ENCODE assay signal across 8 mouse cellular contexts in the genomic region with DNA sequence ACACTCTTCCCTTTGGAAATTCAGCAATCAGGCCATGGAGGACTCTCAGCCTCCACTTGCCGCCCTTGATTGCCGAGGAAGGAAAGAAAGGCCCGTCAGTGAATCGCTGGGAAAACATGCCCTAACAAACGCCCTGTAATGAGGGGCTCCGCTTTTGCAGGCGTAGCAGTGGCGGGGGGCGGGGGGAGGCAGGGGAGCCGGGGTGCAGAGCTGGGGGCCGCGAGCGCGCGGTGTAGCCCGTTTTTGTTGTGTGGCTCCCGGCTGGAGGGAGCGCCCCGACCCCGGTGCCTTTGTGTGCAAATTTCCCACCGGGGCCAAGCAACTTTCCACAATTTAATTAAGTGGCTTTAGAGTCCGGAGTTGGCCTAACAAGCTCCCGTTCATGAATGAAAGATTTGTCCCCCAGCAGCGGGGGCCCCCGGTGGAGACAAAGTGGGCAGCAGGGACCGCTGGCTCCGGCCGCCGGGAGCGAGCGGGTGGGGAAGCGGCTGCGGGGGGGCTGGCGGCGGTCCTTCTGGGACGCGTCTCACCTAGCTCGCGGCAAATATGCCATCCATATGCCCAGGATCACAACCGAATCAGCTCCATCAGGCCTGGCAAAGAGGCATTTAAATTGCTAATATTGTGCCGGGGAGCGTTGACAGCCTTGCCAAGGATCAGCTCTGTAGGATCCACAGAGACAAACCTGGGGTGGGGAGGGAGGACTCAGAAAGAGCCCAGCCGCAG.
A peak's percentile ranks its signal among the peaks of the same experiment; 100 is the strongest.
DNase-seq lines count a peak whose midpoint lies in the region; ATAC-seq lines count a peak whose summit lies in the region.

No protein-coding gene starts in this region.

- H3K4me3 ChIP-seq in heart, embryonic 10.5 days, result peak overlapping the region; percentile 68
- H3K4me3 ChIP-seq in forebrain, embryonic 14.5 days (ENCODE audit: low read depth, low read length), result peak overlapping the region; percentile 31
- H3K4me3 ChIP-seq in liver, embryonic 12.5 days, result peak overlapping the region; percentile 38
- H3K4me3 ChIP-seq in stomach, embryonic 15.5 days (replicated peaks), result peak overlapping the region; percentile 37

- DNase-seq in heart, embryonic 10.5 days (ENCODE audit: low spot score), result no peak
- no peak for DNase-seq in heart, postnatal 4 days
- DNase-seq in ES-CJ7 (ENCODE audit: low read depth, low spot score), result peak; percentile 14
- DNase-seq in forebrain, embryonic 14.5 days (ENCODE audit: low spot score), result peak; percentile 90
- no peak for DNase-seq in adrenal gland, postnatal 4 days (ENCODE audit: low spot score in 2 of 2)
- no peak for DNase-seq in B cell, adult 2 months

- peaks cover 22% of the 10 kb centered on the region for H3K4me1 ChIP-seq in heart, embryonic 10.5 days
- H3K4me1 ChIP-seq in forebrain, embryonic 14.5 days (ENCODE audit: control insufficient read depth, insufficient read depth, low read length), result peaks cover 17% of the 10 kb centered on the region; the same call in 1 of the 2 replicates
- H3K4me1 ChIP-seq in liver, embryonic 12.5 days, result no peaks in the 10 kb centered on the region
- H3K4me1 ChIP-seq in stomach, embryonic 15.5 days, result peaks cover 17% of the 10 kb centered on the region; the same call in 1 of the 2 replicates

- under 1% methylated on average over 43 of the region's 43 CpGs for WGBS in heart, embryonic 10.5 days
- WGBS in forebrain, embryonic 14.5 days, result under 1% methylated on average over 43 of the region's 43 CpGs
- WGBS in liver, embryonic 12.5 days (ENCODE audit: insufficient replicate concordance), result 1% methylated on average over 41 of the region's 43 CpGs
- WGBS in stomach, embryonic 15.5 days, result 1% methylated on average over 43 of the region's 43 CpGs

- peak; percentile 82 for ATAC-seq in forebrain, embryonic 14.5 days
- no peak for ATAC-seq in liver, embryonic 12.5 days
- no peak for ATAC-seq in stomach, embryonic 15.5 days (ENCODE audit: insufficient read depth, low FRiP score, low read depth)

- peak overlapping the region; percentile 81 for H3K27ac ChIP-seq in heart, embryonic 10.5 days
- peak overlapping the region; percentile 91 for H3K27ac ChIP-seq in forebrain, embryonic 14.5 days (ENCODE audit: low read depth, low read length)
- no peak overlapping the region for H3K27ac ChIP-seq in liver, embryonic 12.5 days
- H3K27ac ChIP-seq in stomach, embryonic 15.5 days, result no peak overlapping the region

- peaks cover 31% of the 10 kb centered on the region for H3K27me3 ChIP-seq in heart, embryonic 10.5 days (ENCODE audit: insufficient read depth, poor library complexity, severe bottlenecking)
- peaks cover 39% of the 10 kb centered on the region for H3K27me3 ChIP-seq in forebrain, embryonic 14.5 days (replicated peaks; ENCODE audit: control insufficient read depth, insufficient read depth, low read length)
- H3K27me3 ChIP-seq in liver, embryonic 12.5 days (replicated peaks), result peaks cover 53% of the 10 kb centered on the region
- 0 out of 2 replicates have a peak, but pooled peaks cover 6% of the 10 kb centered on the region for H3K27me3 ChIP-seq in stomach, embryonic 15.5 days (replicated peaks)

- H3K36me3 ChIP-seq in heart, embryonic 10.5 days, result no peaks in the 10 kb centered on the region
- no peaks in the 10 kb centered on the region for H3K36me3 ChIP-seq in forebrain, embryonic 14.5 days (ENCODE audit: control insufficient read depth, insufficient read depth, low read length)
- no peaks in the 10 kb centered on the region for H3K36me3 ChIP-seq in liver, embryonic 12.5 days
- H3K36me3 ChIP-seq in stomach, embryonic 15.5 days, result no peaks in the 10 kb centered on the region

- peak overlapping the region; percentile 76 for H3K4me2 ChIP-seq in forebrain, embryonic 14.5 days (ENCODE audit: low read length)
- peak overlapping the region; percentile 60 for H3K4me2 ChIP-seq in liver, embryonic 12.5 days
- H3K4me2 ChIP-seq in stomach, embryonic 15.5 days, result peak overlapping the region; percentile 88

- H3K9ac ChIP-seq in forebrain, embryonic 14.5 days (ENCODE audit: low read length), result peak overlapping the region; percentile 56
- no peak overlapping the region for H3K9ac ChIP-seq in liver, embryonic 12.5 days
- H3K9ac ChIP-seq in stomach, embryonic 15.5 days, result no peak overlapping the region; the same call in 1 of the 2 replicates

- H3K9me3 ChIP-seq in heart, embryonic 10.5 days, result no peaks in the 10 kb centered on the region
- no peaks in the 10 kb centered on the region for H3K9me3 ChIP-seq in forebrain, embryonic 14.5 days (replicated peaks; ENCODE audit: control insufficient read depth, low read length)
- H3K9me3 ChIP-seq in liver, embryonic 12.5 days (replicated peaks), result no peaks in the 10 kb centered on the region
- H3K9me3 ChIP-seq in stomach, embryonic 15.5 days, result no peaks in the 10 kb centered on the region

Comparison
In these comparisons a context has a peak if more than half of its experiments do, and no peak if none do; other contexts are left out.
1. DNase-seq: peak in ES-CJ7 (single experiment) and forebrain, embryonic 14.5 days (single experiment); none in heart, embryonic 10.5 days (single experiment), heart, postnatal 4 days (single experiment), adrenal gland, postnatal 4 days (0 of 2) and B cell, adult 2 months (0 of 2).
2. H3K27ac ChIP-seq: peak in heart, embryonic 10.5 days (single experiment) and forebrain, embryonic 14.5 days (single experiment); none in liver, embryonic 12.5 days (single experiment) and stomach, embryonic 15.5 days (single experiment).
3. Peak in every context shown above with its lines, with median percentiles within 50 percentile points of each other: H3K4me3 ChIP-seq and H3K4me2 ChIP-seq.